Comparison of ENCODE assay signal across 8 mouse cellular contexts in the genomic region with DNA sequence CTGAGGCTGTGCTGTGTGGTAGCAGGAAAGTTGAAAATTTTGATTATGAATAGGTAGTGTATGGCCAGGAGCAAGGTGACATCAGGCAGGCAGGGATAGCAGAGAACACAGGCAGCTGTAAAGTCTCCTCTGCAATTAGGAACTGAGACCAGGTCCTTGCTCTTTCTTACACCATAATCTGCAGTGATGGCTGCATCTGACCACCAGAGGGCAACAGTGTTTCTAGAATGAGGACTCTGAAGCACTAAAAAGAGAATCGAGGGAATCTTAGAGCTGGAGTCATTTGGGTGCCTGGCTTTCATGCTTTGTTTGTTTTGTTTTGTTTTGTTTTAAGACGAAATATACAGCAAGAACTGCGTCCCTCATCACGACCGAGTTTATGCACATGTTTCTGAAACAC. TPM values are rescaled to one million over a fixed set of nuclear protein-coding genes. Genes with fewer than 3 reads are reported as not detected.
DNase-seq lines count a peak whose midpoint lies in the region; ATAC-seq lines count a peak whose summit lies in the region.

No protein-coding gene starts in this region.

- DNase-seq in kidney, adult 11 months: peak; percentile 54
- DNase-seq in cerebellum, postnatal 10 days: peak; percentile 89 to 92
- DNase-seq in frontal cortex, postnatal 25 days (ENCODE audit: low spot score in 2 of 2): peak; percentile 77 to 82
- peak; percentile 48 to 88 for DNase-seq in kidney, adult 8-10 months
- peak; percentile 4 to 67 for DNase-seq in natural killer cell, adult 2 months (ENCODE audit: low spot score in 2 of 2)
- peak; percentile 91 for DNase-seq in splenic B cell, adult 2 months (ENCODE audit: low read depth, low spot score)

- H3K27me3 ChIP-seq in kidney, embryonic 14.5 days (ENCODE audit: control insufficient read depth, insufficient read depth, low read length): peaks cover 24% of the 10 kb centered on the region
- peaks cover 46% of the 10 kb centered on the region for H3K27me3 ChIP-seq in limb, embryonic 13.5 days
- H3K27me3 ChIP-seq in splenic B cell, adult 2 months (ENCODE audit: control insufficient read depth, insufficient read depth, low read length, poor library complexity, severe bottlenecking): peaks cover 3% of the 10 kb centered on the region; the same call in 1 of the 2 replicates

- no peak overlapping the region for H3K4me2 ChIP-seq in kidney, embryonic 14.5 days (replicated peaks; ENCODE audit: low read depth, low read length)
- no peak overlapping the region for H3K4me2 ChIP-seq in limb, embryonic 13.5 days (replicated peaks)

- H3K36me3 ChIP-seq in kidney, embryonic 14.5 days (ENCODE audit: control insufficient read depth, insufficient read depth, low read length): no peaks in the 10 kb centered on the region
- H3K36me3 ChIP-seq in limb, embryonic 13.5 days: no peaks in the 10 kb centered on the region
- no peaks in the 10 kb centered on the region for H3K36me3 ChIP-seq in splenic B cell, adult 2 months (ENCODE audit: control insufficient read depth, insufficient read depth, low read length, poor library complexity, severe bottlenecking)

- H3K27ac ChIP-seq in kidney, embryonic 14.5 days (ENCODE audit: low read depth, low read length): no peak overlapping the region
- H3K27ac ChIP-seq in limb, embryonic 13.5 days: no peak overlapping the region

- H3K4me1 ChIP-seq in kidney, embryonic 14.5 days (ENCODE audit: control insufficient read depth, insufficient read depth, low read length): 0 out of 2 replicates have a peak, but pooled peaks cover 3% of the 10 kb centered on the region
- H3K4me1 ChIP-seq in limb, embryonic 13.5 days: 0 out of 2 replicates have a peak, but pooled peaks cover 3% of the 10 kb centered on the region

- no peaks in the 10 kb centered on the region for H3K9me3 ChIP-seq in kidney, embryonic 14.5 days (ENCODE audit: control insufficient read depth, low read length)
- H3K9me3 ChIP-seq in limb, embryonic 13.5 days: no peaks in the 10 kb centered on the region

- no peak; the same call in 1 of the 2 replicates for ATAC-seq in kidney, embryonic 14.5 days (ENCODE audit: low FRiP score, low TSS enrichment)
- peak; percentile 49; the same call in 1 of the 2 replicates for ATAC-seq in limb, embryonic 13.5 days (ENCODE audit: low FRiP score, low read depth)

- WGBS in kidney, embryonic 14.5 days: 5% methylated on average over 5 of the region's 5 CpGs
- WGBS in limb, embryonic 13.5 days: 3% methylated on average over 5 of the region's 5 CpGs

- H3K9ac ChIP-seq in kidney, embryonic 14.5 days (ENCODE audit: low read depth, low read length): no peak overlapping the region
- H3K9ac ChIP-seq in limb, embryonic 13.5 days: no peak overlapping the region

- H3K4me3 ChIP-seq in kidney, embryonic 14.5 days (ENCODE audit: low read length): no peak overlapping the region
- H3K4me3 ChIP-seq in limb, embryonic 13.5 days: no peak overlapping the region

RNA-seq across cellular contexts. Expression of gene Rarres1, which starts 2.5 kb away (rescaled TPM):
- 3.1 and 3.4 TPM in 2 replicates for polyA plus RNA-seq in kidney, embryonic 14.5 days (2014; fragmentation: Nextera tagmentation; extraction: Ambion mirVana)
- polyA plus RNA-seq in limb, embryonic 13.5 days (2015; fragmentation: Nextera tagmentation; extraction: Ambion mirVana): 4.9 and 6.1 TPM in 2 replicates

RNA-seq across cellular contexts. Expression of gene Lxn, which starts 49.1 kb away (rescaled TPM):
- 68.8 and 68.9 TPM in 2 replicates for polyA plus RNA-seq in kidney, embryonic 14.5 days (2014; fragmentation: Nextera tagmentation; extraction: Ambion mirVana)
- 94.2 and 104 TPM in 2 replicates for polyA plus RNA-seq in limb, embryonic 13.5 days (2015; fragmentation: Nextera tagmentation; extraction: Ambion mirVana)

Comparison
In these comparisons a context has a peak if more than half of its experiments do, and no peak if none do; other contexts are left out.
1. DNase-seq: peak in every context shown above with its lines; median percentile 91 in splenic B cell, adult 2 months; 90 in cerebellum, postnatal 10 days; 80 in frontal cortex, postnatal 25 days; 68 in kidney, adult 8-10 months; 54 in kidney, adult 11 months; 36 in natural killer cell, adult 2 months.